Mouse (Mus musculus) liver, embryonic 14.5 days (tissue): Measurements from ENCODE around the gene Lman2.

Experiments
- CTCF ChIP-seq: IDR thresholded peaks from 2 replicates; pipeline ENCODE4 v1.5.1; 2016; ENCODE audit warnings: antibody characterized with exemption, low read depth, control low read depth
- EP300 ChIP-seq: IDR thresholded peaks from 2 replicates; pipeline ENCODE4 v1.6.1; 2016; ENCODE audit warnings: antibody characterized with exemption, low read depth

GRCm38 (mm10) chr13:55405783-55406390, 43.3 kb upstream of the Lman2 start:
- TF ChIP-seq CTCF (no peak), EP300 (no peak)
